Mouse (Mus musculus): ENCODE results near the gene Ankrd33.

The Ankrd33 gene

DNA sequence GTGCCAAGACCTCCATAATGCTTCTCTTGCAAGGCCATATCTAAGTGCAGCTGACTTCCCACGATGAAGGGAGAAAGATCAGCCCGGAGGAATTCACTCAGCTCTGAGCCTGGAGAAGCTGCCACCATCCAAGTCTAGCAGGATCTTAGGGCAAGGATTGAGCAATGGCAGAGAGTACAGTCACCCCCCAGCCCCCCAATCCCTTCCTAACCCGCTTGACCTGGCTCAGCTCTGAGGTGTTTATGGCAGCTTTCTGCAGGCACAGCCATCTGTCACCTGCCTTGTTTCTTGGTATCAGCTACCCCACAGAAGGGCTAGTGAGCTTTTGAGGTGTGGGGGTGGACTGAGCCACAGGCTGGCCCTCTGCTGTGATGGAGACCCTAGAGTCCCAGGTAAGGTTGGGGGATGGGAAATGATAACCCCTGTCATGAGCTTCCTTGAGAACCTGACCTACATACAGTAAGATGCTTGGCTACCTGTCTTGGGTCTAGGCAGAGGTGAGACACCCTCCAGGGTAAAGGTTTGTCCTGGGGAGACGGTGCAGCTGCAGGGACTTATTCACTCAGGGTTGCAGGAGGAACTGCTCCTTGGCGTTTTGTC lies at the start of gene Ankrd33:
TSS of gene Ankrd33 (plus strand) at position 245 of the 600 bp plus-strand sequence.
- DNase-seq (ENCODE audit: low read depth, low spot score): no peak

DNA sequence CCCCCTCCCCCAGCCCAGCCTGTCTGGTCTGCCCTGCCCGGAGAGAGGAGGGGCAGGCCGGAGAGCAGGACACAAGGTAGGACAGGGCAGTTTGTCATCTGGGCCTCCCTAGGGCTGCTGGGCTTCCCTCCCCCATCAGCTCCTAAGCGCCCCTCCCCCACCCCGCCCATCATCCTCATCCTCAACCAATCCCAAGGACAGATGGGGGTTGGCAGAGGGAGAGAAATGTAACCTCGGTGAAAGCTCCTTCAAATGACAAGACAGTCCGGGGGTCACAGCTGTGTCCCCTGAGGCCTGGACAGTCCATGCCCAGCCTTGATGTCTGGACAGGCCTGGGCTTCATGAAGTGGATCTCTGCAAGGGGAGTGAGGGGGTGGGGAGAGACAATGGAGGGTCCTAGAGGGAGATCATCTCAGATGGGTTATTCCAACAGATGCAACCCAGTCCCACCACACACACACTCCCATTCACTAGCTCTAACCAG lies 49.1 kb upstream of the Ankrd33 start:
- DNase-seq (ENCODE audit: low read depth, low spot score): no peak

DNA sequence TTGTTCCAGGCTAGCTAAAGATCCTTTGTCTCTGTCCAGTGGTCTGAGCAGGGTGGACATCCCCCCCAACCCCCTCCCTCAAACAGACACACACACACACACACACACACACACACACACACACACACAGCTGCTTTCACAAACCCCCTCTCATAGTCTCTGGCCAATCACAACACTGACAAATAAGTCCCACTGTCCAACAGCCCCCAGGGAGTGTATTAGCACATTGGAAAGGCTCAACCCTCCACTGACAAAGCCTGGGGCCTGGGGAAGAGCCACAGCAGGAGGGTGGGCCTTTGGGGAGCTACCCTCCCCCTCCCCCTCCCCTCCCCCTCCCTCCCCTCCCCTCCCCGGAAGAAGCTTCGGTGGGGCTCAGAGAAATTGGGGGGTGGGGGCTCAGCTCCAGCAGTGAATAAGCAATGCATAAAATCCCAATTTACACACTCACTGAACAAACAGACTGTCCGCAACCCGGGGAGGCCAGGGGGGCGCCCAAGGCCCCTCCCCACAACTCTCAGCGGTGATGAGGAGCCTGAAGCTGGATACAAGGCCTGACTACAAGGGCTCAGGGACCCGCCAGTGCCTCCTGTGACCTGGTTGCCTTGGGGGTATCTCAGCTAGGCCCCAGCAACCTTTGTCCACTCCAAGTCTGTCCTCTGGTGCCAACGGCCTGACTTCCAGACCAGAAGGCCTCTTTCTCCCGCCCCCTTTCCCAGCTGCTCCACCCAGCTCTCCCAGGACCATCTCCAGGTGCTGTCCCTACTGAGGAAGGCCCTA lies 48.4 kb upstream of the Ankrd33 start:
- DNase-seq (ENCODE audit: low read depth, low spot score): no peak

DNA sequence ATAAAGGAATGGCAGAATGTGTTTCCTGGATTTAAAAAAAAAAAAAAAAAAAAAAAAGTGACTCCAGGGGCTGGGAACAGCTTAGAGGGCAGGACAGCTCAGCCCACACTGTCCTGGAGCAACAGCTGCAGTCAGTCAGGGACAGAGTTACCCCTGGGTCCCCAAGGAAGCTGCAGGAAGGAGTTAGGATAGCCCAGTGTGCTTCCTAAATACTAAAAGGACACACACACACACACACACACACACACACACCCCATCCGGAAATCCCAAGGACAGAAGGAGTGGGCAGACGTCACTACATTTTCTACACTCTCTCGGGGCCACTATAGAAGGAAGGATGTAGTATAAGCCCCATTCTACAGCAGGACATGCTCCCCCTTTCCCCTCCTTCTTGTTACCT lies 47.5 kb upstream of the Ankrd33 start:
- DNase-seq (ENCODE audit: low read depth, low spot score): no peak

DNA sequence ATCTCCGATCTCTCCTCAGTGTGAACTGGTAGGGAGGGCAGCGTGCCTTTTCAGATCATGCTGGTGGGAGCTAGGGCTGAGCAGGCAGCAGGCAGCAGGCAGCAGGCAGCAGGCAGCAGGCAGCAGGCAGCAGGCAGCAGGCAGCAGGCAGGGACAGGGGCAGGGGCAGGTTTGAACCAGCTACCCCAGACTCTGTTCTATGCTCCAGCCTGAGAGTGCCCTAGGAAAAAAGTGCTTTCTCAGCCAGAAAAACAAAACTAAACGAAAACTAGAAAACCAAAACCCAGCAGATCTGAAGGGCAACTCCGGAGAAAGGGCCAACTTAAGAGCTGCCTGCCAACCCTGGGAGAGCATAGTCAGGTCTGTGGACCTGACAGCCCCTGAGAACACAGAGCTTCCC lies 46.9 kb upstream of the Ankrd33 start:
- no peak for DNase-seq (ENCODE audit: low read depth, low spot score)

DNA sequence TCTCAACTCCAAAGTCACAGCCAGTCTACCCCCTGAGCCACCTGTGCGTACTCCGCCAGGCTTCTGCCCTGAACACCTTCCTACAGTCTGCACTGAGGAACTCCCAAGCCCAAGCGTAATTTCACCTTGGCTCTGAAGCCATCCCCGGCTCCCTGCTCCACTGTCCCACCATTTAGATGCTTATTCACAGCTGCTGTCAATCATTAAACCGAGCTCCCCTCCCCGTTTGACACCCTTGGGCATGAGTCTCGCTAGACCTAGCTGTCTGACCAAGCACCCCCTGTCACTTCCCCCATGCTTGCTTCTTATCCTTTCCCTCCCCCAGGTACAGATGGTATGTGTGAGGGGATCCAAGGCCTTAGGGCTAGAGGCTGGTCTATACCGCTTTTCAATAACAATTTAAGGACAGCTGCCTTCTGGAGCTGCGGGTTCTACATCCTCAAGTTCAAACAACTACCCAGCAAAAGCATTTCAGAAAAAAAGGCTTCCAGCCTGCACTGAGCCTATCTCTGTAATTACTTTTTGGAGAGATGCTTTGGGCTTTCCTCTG lies 45.8 kb upstream of the Ankrd33 start:
- no peak for DNase-seq (ENCODE audit: low read depth, low spot score)

DNA sequence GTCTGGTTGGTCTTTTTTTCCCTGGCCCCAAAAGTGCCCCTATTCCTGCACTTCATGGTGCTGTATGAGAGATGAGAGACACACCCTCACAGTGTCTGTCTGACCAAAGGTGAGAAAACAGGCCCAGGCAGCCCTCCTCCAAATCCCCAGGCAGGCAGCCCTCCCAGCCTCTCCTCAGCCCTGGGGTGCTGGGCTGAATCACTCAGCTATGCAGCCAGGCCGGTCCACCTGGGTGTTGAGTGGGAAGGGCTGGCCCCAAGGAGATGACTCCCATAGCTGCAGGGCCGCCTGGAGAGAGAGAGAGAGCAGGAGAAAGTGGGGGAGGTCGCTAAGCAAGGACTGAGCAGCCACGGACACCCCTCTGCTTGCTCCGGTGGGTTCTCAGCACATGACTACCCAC lies 44.8 kb upstream of the Ankrd33 start:
- no peak for DNase-seq (ENCODE audit: low read depth, low spot score)

DNA sequence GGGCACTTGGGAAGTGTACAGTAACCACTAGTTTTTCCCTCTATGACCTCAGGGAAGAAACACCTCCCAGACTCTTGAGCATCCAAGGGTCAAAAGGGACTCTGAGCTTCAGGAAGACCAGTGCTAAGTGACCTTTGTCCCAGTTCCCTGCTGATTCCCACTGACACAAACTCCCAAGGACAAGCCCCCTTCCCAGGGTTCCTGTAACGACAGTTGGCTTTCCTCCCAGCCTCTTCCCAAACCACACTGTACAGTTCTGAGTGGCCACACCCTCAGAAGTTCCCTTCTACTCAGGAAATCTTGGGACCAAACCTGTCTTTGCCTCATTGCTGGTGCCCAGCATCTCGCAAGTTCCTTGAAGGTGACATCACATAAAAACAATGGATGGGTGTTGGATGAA lies 42.8 kb upstream of the Ankrd33 start:
- DNase-seq (ENCODE audit: low read depth, low spot score): no peak

DNA sequence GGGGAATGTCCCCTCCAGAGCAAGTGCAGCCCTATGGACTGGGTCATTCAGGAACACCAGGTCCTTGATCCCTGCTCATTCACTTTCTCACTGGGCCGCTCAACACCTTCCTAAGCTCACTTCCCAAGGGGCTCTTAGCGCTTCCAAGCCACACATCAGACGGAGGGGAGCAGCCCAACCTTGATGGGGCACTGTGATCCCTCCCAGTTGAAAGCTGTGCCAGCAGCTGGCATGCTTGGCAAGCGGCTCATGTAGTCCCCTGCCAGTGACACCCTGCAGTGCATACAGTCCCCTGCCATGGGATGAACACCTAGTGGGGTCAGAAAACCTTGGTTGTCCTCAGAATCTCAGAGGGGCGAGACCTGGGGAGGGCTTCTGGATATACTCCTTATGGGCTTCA lies 41.5 kb upstream of the Ankrd33 start:
- no peak for DNase-seq (ENCODE audit: low read depth, low spot score)

DNA sequence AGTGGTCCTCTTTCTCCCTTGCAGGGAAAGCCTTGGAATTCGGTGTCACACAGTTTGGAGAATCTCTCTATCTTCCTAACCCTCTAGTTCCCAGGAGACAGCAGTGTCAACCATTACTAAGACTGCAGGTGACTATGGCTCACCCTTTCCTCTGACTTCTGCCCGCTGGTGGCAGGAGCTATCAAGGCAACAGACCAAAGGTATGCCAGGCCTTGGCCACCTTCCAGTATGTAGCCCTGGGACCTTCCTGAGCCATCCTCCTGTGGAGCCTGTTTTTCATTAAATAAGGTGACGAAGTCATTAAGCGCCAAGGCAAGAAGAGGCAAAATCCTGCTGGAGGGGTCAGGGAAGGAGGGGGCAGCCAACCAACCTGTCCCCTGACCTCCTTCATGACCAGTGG lies 40.4 kb upstream of the Ankrd33 start:
- DNase-seq (ENCODE audit: low read depth, low spot score): no peak

DNA sequence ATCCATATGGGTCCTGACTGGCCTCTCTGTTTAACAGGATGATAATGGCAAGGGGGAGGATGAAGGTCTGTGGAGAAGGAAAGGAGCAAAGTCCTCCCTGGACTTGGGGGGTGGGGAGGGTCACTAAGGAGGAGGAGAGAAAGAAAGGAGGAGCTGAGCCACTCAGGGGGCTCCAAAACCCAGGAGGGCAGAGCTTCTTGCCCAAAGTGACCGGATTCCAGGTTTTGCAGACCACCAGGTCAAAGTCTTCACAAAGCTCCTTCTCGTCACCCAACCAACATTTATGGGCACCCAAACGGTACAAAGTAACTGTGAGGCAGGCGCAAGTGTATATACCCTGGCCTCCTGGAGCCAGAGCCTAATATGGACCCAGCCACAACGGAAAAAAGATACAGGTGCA lies 39.9 kb upstream of the Ankrd33 start:
- DNase-seq (ENCODE audit: low read depth, low spot score): no peak

DNA sequence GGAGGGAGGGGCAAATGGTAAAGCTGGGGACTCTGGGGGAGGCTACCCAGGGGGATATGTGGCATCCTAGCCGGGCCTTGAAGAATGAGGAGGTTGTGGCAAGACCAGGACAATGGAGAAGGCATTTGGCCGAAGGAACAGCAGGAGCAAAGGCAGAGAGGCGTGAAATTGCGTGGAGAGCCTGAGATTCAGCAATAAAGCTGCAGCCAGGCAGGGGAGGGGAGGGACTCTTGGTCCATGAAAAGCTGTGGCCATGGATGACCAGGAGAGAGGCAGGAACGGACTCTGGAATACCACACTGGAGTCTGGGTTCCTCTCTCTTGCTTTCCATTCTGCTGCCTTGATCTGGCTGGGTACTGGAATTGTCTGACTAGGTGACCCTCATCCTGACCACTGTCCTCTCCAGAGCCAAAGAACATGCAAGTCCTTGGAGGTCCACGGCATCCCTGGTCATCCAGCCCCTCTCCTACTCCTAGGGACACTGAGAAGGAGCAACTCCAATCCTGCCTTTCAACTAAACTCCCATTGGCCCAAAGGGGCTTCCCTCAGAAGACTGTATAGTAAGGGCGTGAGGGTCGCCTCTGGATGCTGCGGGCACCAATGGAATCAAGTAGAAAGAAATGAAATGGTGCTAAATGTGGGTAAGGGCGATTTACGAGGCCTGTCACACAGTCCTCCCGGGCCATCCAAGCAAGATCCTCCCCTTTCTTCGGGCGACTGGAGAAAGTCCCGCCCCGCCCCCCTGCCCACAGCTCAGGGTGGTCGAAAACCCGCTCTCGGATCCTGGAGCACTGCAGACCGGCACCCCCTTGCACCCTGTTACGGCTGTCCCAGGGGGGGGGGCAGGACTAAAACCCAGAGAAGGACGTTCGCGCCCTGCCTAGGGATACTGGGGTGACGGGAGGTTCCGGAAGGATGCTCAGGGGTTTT lies 39.2 kb upstream of the Ankrd33 start:
- no peak for DNase-seq (ENCODE audit: low read depth, low spot score)

DNA sequence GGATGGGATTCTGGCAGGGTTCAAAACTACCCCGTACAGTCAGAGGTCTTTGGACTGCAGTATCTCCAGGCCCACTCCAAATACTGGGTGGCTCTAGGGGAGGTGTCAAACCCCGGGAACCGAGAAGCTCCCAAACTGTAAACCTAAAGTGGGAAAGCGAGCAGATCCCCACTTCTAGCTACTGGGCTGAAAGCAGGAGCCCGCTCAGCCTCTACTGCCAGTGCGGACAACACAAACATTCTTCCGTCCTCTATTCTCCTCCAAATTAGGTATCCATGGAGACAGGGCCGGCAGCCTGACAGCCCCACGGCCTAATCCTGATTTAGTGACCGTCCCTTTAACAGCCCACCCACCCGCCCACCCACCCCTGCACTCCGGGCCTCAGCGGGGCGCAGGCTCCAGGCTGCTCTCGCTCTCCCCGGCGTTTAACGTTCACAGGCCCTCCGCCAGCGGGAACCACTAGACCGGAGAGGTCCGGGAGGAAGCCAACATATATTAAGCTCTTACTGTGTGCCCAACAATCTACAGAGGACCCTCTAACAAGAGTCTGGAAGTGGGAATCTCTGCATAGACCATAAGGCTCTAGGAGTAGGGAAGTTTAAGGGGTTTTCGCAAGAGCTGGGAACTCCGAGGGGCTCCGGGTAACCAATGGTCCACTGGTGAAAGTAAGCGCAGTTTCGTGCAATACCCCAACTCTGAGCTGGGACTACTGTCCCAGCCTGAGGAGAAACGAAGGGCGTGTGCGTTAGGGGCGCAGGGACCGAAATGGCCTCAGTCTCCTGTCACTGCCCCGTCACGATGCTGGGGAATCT lies 38.3 kb upstream of the Ankrd33 start:
- DNase-seq (ENCODE audit: low read depth, low spot score): no peak

DNA sequence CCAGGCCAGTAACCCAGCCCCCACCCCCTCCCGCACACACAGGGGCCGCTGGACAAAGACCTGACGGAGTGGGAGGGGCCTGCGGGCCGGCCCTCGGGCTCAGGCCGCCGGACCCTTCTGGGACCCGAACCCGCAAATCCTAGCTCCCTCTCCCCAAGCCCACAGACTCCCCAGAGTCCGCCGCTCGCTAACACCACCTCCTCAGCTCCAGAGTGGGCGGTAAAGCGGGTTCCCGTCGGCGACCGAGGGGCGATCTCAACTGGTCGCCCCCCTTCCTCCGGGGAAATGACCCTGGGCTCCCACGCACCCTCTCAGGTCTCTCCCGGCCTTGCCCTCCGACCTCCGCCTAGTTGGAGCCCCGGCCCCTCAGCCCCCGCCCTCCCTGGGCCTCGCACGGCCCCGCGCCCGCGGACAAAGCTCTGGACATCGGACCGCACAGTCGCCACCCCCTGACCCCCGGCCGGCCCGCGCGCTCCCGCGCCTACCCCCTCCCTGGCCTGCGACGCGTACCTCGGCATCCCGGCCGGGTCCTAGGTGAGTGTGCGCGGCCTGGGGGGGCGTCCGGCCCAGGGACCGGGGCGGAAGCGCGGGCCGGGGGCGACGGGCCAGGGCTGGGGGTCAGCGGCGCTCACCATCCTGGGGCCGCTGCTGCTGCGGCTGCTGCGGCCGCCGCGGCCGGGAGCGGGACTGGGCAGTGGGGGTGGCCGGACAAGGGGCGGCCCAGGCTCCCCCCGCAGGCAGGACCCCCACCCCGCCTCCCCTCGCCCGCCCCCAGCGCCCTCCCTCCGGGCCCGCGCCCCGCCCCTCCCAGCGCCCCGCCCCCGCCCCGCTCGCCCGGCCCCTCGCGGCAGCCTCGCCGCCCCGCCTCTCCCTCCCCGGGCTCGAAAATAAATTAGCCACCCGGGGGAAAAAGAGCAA lies 37.5 kb upstream of the Ankrd33 start, which contains the start of gene Fignl2:
TSS of gene Fignl2 (minus strand) at position 755 of the 918 bp plus-strand sequence.
- DNase-seq (ENCODE audit: low read depth, low spot score): no peak

DNA sequence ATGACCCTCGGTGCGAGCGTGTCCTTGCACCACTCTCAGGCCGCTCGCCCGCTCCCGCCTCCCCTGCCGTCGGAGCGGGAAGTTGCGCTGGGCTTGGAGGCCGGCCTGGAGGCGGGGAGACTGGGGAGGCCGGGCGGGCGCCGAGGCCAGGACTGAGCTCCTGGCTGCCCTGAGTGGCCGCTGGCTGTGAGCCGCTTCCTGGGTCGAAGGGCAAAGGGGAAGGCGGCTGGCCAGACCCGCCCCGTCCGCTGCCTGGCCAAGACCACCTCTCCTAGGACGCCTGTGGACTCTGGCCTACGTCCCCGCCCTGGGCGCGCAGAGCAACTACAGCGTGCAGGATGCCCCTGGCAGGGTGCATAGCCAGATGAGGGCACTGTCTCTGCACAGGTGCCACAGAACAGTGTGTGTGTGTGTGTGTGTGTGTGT lies 36.8 kb upstream of the Ankrd33 start:
- DNase-seq (ENCODE audit: low read depth, low spot score): no peak

DNA sequence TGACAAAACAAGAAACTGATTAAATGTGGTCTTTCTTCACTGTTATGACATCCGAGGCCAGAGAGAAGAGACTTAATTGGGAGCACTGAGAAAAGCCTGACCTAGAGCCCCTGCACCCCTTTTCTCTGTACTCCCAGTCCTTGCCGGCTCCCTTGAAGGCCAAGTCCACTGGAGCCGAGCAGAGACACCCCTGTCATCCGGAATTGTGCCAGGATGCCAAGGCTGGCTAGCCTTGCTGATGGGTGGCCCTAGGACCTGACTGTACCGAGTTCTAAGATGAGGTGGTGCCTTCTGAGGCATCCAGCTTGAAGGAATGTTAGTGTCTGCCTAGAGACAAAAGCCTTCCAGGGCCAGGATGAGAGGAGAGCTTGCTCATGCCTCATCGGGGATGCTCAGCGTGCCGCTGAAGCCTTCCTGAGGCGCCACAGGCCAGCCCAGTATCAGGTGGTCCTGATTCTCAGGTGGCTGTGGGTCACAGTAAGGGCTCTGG lies 35.5 kb upstream of the Ankrd33 start:
- DNase-seq (ENCODE audit: low read depth, low spot score): no peak

DNA sequence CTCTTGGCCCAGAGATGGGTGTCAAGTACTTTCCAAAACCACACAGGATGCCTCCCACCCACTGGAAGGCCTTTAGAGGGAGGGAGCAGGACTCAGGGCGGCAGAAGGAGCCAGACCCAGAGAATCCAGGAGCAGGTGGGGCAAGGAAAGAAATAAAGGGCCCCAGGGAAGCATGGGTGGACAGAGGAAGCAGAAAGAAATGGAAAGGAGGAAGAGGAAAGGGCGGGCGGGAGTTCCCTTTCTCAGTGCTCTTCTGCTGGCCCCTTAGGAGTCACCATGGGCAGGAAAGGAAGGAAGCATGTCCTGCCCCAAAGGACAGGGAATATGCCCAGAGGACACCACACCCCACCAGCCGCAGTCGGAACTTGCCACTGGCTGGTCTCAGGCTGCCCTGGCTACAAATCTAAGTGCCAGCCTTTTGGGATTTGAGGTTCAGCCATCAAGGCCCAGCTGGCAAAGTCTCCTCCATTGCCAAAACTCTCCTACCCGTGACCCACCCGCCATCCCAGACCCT lies 34.5 kb upstream of the Ankrd33 start:
- DNase-seq (ENCODE audit: low read depth, low spot score): no peak

DNA sequence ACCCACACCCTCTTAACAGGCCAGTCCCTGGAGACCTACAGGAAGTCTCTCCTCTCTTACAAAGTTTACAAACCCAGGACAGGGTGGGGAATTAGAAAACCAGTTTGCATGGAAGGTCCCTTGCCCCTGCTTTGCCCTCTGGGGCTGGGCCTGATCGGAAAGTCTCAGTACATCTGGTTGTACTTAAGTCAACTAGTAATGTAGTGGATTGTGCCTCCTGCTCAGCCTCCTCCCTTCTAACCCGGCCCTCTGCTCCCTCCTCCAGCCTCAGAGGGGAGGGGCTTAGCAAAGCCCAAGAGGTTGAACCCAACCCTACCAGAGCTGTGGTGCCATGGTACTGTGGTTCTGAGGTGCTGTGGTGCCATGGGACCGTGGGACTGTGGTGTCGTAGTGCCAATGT lies 33.3 kb upstream of the Ankrd33 start:
- DNase-seq (ENCODE audit: low read depth, low spot score): no peak

DNA sequence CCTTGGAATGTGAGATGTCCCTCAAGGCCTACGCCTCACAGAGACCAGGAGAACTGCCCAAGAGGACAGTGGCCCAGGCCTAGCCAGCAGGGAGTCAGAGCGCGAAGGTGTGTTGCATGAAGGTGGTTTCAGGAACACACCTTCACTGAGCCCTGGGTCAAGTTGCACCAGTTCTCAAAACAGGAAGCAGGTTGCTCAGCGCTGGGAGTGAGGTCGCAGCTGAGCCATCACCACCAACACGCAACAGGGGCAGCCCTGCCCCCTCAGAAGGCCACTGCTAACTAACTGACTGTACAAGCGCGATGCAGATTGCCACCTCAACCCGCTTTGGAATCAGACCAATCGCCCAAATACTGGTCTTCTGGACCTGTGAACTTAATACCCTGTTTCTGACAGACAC lies 31.1 kb upstream of the Ankrd33 start:
- DNase-seq (ENCODE audit: low read depth, low spot score): no peak

DNA sequence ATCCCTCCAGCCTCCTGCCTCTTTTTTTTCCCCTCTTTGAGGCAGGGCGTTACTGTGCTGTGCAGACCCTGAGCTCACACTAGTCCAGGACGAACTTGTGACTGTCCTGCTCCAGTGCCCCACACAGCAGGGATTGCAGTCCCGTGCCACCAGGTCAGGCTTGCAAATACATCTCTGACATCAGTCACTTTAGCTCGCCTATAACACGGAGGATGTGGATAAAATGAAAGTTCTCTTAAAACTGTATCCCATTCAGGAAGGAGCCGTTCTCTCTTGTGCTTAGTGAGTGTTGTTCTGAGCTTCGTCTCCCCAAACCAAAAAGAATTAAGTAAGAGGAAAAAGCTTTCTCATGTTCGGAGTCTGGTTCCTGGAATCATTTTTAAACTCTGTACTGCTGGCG lies 29.1 kb upstream of the Ankrd33 start:
- DNase-seq (ENCODE audit: low read depth, low spot score): no peak
